Mouse (Mus musculus): ENCODE data around the gene Auts2.

DNA sequence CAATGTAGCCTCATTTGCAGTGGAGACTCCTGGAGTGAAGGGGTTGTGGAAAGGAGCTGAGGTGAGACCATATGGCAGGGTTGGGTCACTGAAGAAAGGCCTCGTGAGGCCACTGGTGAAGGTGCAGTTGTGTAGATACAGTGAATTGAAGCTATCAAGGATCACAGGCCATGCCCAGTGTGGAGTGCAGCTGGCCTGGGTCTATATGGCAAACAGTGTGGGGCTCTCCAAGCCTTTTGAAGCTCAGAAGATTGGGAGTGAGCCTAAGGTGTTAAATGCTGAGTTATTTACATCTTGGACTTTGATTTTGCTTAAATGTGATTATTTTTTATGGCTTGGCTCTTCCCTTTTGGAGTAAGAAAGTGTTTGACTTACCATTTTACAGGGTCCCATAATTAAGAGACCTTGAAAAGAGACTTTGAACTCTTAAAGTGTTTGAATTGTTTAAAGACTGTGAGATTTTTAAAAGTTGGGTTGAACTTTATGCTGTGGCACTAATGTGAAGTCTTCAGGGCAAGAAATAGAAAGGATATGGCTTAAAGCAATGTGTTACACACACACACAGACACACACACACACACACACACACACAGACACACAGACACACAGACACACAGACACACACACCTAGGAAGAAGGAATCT, 1127.1 kb downstream of the Auts2 start:
- TF ChIP-seq CTCF (IDR thresholded peaks at IDR 0.05; ENCODE audit: low read depth) (no peak), EP300 (IDR thresholded peaks at IDR 0.05; ENCODE audit: low read depth) (no peak)
